Mouse (Mus musculus) left cerebral cortex, postnatal 10 days (tissue): ENCODE measurements around the gene Amigo1. TPM values are rescaled to one million over a fixed set of nuclear protein-coding genes. Genes with fewer than 3 reads are reported as not detected.

ENCODE experiments used
- DNase-seq, 2 experiments: peaks; one replicate each; pipeline ENCODE4 v3.0.0; 2021 to 2022; ENCODE audit warnings: low spot score in 2 of 2, mixed read lengths in 1 of 2; ENCODE audit errors: extremely low spot score in 1 of 2
- intact Hi-C: fragments of 180-260 bp; cut with DNase I; formaldehyde crosslinking; loops from one replicate; pipeline ENCODE4 v1.15.1; 2025
- total RNA-seq, 2 experiments: library from RNA; stranded (reverse); gene quantifications; 2 replicates each; pipeline ENCODE4 v1.2.3; 2021

Gene Amigo1
- total RNA-seq, 2 experiments from 2014 or later: 36.4 to 38.5 TPM

DNA sequence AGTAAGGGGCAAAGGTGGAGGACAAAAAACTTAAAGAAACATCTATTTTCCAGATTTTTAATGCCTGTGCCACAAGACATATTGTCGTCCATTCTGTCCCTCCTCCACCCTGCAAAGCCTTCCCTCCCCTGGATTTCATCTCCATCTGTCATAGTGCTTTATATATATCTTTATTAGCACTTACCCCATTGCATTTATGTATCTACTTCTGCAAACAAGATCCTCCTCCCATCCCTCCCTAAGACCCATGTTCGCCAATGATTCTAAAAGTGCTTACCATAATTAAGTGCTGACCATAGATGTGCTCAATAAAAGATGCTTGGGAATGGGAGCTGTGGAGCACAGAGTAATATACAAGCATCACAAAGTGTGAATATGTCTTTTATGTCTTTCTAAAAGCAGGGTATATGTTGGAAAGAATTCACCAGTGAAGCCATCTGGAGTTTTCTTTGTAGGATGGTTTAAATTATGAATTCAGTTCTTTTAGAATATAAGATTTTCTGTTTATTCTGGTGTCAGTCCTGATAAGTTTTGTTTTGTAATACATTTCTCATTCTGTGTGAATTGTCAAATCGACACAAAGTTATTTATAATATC lies 55.2 kb downstream of the Amigo1 start:
- intact Hi-C loops: no loop called here

More for the DNA sequence above, 55.2 kb downstream of the Amigo1 start:
- no peak for DNase-seq

Other genes starting within 250 kb of the Amigo1 start
- 1 to 10 TPM; 3.6 to 7.2 TPM for gene Gstm6, start 242.6 kb upstream of the Amigo1 start, total RNA-seq
- not detected for gene Gstm3, start 217.1 kb upstream of the Amigo1 start, total RNA-seq
- gene Gstm2, start 199.9 kb upstream of the Amigo1 start, total RNA-seq: 1 to 10 TPM; 2.5 to 3.7 TPM
- gene Gstm1, start 168.4 kb upstream of the Amigo1 start, total RNA-seq: 10 to 100 TPM; 54.5 to 67.8 TPM
- 10 to 100 TPM; 13.2 to 13.5 TPM for gene Gstm4, start 141.4 kb upstream of the Amigo1 start, total RNA-seq
- 10 to 100 TPM; 51.8 to 53.7 TPM for gene Ampd2, start 99.7 kb upstream of the Amigo1 start, total RNA-seq
- not detected for gene Gnat2, start 93.5 kb upstream of the Amigo1 start, total RNA-seq
- 10 to 100 TPM; 46.6 to 50.9 TPM for gene Gnai3, start 40.2 kb upstream of the Amigo1 start, total RNA-seq
- 10 to 100 TPM; 20.4 to 21.3 TPM for gene Gpr61, start 31.5 kb upstream of the Amigo1 start, total RNA-seq
- 10 to 100 TPM; 11.0 to 12.7 TPM for gene Cyb561d1, start 14.9 kb downstream of the Amigo1 start, total RNA-seq
- gene Atxn7l2, start 24.6 kb downstream of the Amigo1 start, total RNA-seq: 10 to 100 TPM; 22.2 to 24.8 TPM
- gene Sypl2, start 40.3 kb downstream of the Amigo1 start, total RNA-seq: 1 to 10 TPM; 1.1 to 1.3 TPM
- 10 to 100 TPM; 91.4 to 92.5 TPM for gene Psma5, start 70.6 kb downstream of the Amigo1 start, total RNA-seq
- 100 to 1,000 TPM; 176 to 177 TPM for gene Sort1, start 97.7 kb downstream of the Amigo1 start, total RNA-seq
- not detected for gene Mybphl, start 178.6 kb downstream of the Amigo1 start, total RNA-seq
- gene Psrc1, start 197.5 kb downstream of the Amigo1 start, total RNA-seq: 1 to 10 TPM; 6.9 to 10.0 TPM
- gene Celsr2, start 229.2 kb downstream of the Amigo1 start, total RNA-seq: 100 to 1,000 TPM; 168 to 169 TPM